Mouse (Mus musculus) liver, embryonic 15.5 days (tissue): ENCODE data around the gene Immp2l. TPM values are rescaled to one million over a fixed set of nuclear protein-coding genes. Genes with fewer than 3 reads are reported as not detected.
A peak's percentile ranks its signal among the peaks of the same experiment; 100 is the strongest.

Source experiments
- ATAC-seq: fragments of 200-750 bp; cut with Nextera tagmentation; 2 replicates; pipeline ENCODE4 v1.8.0; 2017; ENCODE audit warnings: moderate number of reproducible peaks, mild to moderate bottlenecking, moderate library complexity; ENCODE audit not compliant: insufficient read depth
- H3K27ac ChIP-seq: fragments of 300-500 bp; sonication (generic); replicated peaks from 2 replicates; pipeline ENCODE4 v1.5.1; 2015; ENCODE audit warnings: mild to moderate bottlenecking, inconsistent platforms
- H3K27me3 ChIP-seq: fragments of 300-500 bp; sonication (generic); 2 replicates; pipeline ENCODE4 v1.6.1; 2015; ENCODE audit warnings: mild to moderate bottlenecking, inconsistent platforms
- H3K36me3 ChIP-seq: fragments of 300-500 bp; sonication (generic); replicated peaks from 2 replicates; pipeline ENCODE4 v1.6.1; 2015; ENCODE audit warnings: moderate library complexity, mild to moderate bottlenecking, inconsistent platforms
- H3K4me1 ChIP-seq: fragments of 300-500 bp; sonication (generic); replicated peaks from 2 replicates; pipeline ENCODE4 v1.6.1; 2015; ENCODE audit warnings: inconsistent platforms
- H3K4me2 ChIP-seq: fragments of 300-500 bp; sonication (generic); 2 replicates; pipeline ENCODE4 v1.6.1; 2015; ENCODE audit warnings: moderate library complexity, mild to moderate bottlenecking, inconsistent platforms
- H3K4me3 ChIP-seq: fragments of 300-500 bp; sonication (generic); replicated peaks from 2 replicates; pipeline ENCODE4 v1.5.1; 2015; ENCODE audit warnings: mild to moderate bottlenecking, inconsistent platforms
- H3K9ac ChIP-seq: fragments of 300-500 bp; sonication (generic); 2 replicates; pipeline ENCODE4 v1.6.1; 2015; ENCODE audit warnings: moderate library complexity, mild to moderate bottlenecking, inconsistent platforms
- H3K9me3 ChIP-seq: fragments of 300-500 bp; sonication (generic); replicated peaks from 2 replicates; pipeline ENCODE4 v1.6.1; 2016; ENCODE audit warnings: inconsistent platforms
- WGBS: fragments of 180-500 bp; shearing (Covaris S2); methylation state at CpG from one replicate; pipeline ENCODE4 v1.1.7; 2015; ENCODE audit warnings: mixed read lengths; ENCODE audit not compliant: insufficient replicate concordance; 5-methylcytosine and 5-hydroxymethylcytosine counted together
- polyA plus RNA-seq: library from polyadenylated mRNA; unstranded; fragments of >200 nt; fragmentation: Nextera tagmentation; extraction: Ambion mirVana; gene quantifications from 2 replicates; pipeline ENCODE4 v1.2.1, GENCODE M21; 2015

Immp2l gene
- polyA plus RNA-seq, 1 experiment from 2014 or later = 9.4 TPM

DNA sequence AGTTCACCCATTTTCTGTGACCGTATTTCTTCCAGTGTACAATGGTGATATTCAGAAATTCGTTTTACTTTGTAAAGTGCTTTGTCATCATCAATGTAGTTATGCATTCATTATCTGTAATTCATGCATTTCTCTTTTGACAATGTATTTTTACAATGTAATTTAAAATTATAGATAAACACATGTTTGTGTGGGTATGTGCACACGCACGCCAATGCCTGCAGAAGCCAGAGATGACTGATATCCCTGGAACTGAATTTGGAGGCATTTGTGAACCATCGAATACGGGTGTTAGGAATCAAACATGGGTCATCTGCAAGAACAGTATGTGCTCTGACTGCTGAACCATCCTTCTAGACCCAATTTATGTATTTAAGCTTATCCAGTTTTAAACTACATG is 161.6 kb downstream of the Immp2l start:
- Histone ChIP-seq H3K9ac (no peak overlapping the region), H3K4me3 (no peak overlapping the region), H3K27ac (no peak overlapping the region), H3K4me2 (no peak overlapping the region), H3K27me3 (no peaks in the 10 kb centered on the region), H3K4me1 (no peaks in the 10 kb centered on the region), H3K9me3 (no peaks in the 10 kb centered on the region), H3K36me3 (no peaks in the 10 kb centered on the region)
- 55% methylated on average over 6 of the region's 6 CpGs for WGBS
- ATAC-seq = no peak

GRCm38 (mm10) chr12:41192829-41193228 is 168.9 kb downstream of the Immp2l start:
- Histone ChIP-seq H3K9me3 (no peaks in the 10 kb centered on the region), H3K4me1 (no peaks in the 10 kb centered on the region), H3K4me3 (no peak overlapping the region), H3K9ac (no peak overlapping the region), H3K27me3 (no peaks in the 10 kb centered on the region), H3K4me2 (no peak overlapping the region), H3K36me3 (no peaks in the 10 kb centered on the region), H3K27ac (no peak overlapping the region)
- ATAC-seq = no peak
- 35% methylated on average over 3 of the region's 3 CpGs for WGBS

DNA sequence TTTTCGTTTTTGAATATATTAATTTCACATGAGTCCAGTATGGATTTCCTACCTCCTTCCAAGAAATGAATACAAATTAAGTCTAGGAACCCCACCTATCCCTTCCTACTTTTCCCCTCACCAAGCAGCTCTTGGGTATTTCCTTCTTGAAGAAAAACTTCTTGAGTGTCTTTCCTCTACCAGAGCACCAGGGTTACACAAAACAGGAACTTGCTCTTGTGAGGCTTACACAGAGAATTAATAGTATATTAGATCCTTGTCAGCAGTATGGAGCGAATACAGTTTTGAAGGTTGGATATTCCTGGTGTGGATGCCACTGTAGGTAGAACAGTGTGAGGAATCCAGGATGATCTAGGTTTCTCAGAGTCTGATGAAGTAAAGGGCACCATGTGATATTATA is 172.5 kb downstream of the Immp2l start:
- no peaks in the 10 kb centered on the region for H3K4me1 ChIP-seq

DNA sequence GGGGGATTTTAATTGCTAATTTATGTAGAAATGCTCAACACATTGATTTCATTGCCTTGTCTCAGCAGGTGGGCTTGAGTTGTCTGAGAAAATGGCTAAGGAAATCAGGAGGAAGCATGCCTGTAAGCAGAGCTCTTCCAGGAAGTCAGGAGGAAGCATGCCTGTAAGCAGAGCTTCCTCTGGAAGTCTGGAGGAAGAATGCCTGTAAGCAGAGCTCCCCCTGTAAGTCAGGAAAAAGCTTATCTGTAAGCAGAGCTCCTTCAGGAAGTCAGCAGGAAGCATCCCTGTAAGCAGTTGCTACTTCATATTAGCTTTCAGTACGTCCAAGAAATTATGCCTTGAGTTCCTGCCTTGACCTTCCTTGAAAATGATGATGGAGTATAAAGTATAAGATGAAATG is 191.3 kb downstream of the Immp2l start:
- H3K36me3 ChIP-seq = no peaks in the 10 kb centered on the region
- H3K27ac ChIP-seq = no peak overlapping the region
- ATAC-seq = no peak
- no peak overlapping the region for H3K4me2 ChIP-seq
- no peak overlapping the region for H3K9ac ChIP-seq
- WGBS = 14% methylated on average over 1 of the region's 1 CpGs
- no peaks in the 10 kb centered on the region for H3K27me3 ChIP-seq
- H3K9me3 ChIP-seq = no peaks in the 10 kb centered on the region
- no peak overlapping the region for H3K4me3 ChIP-seq
- H3K4me1 ChIP-seq = no peaks in the 10 kb centered on the region

More for the DNA sequence above, 172.5 kb downstream of the Immp2l start:
- no peak for ATAC-seq
- H3K4me2 ChIP-seq = no peak overlapping the region
- no peaks in the 10 kb centered on the region for H3K36me3 ChIP-seq
- H3K9ac ChIP-seq = no peak overlapping the region
- no peaks in the 10 kb centered on the region for H3K9me3 ChIP-seq
- 57% methylated on average over 2 of the region's 2 CpGs for WGBS
- no peak overlapping the region for H3K27ac ChIP-seq
- no peak overlapping the region for H3K4me3 ChIP-seq
- no peaks in the 10 kb centered on the region for H3K27me3 ChIP-seq

GRCm38 (mm10) chr12:41221893-41222292 is 198.0 kb downstream of the Immp2l start:
- no peak overlapping the region for H3K4me2 ChIP-seq
- 54% methylated on average over 3 of the region's 3 CpGs for WGBS
- H3K27ac ChIP-seq = no peak overlapping the region
- no peak overlapping the region for H3K4me3 ChIP-seq
- H3K36me3 ChIP-seq = no peaks in the 10 kb centered on the region
- no peak overlapping the region for H3K9ac ChIP-seq
- H3K9me3 ChIP-seq = no peaks in the 10 kb centered on the region
- ATAC-seq = no peak
- H3K27me3 ChIP-seq = no peaks in the 10 kb centered on the region
- H3K4me1 ChIP-seq = no peaks in the 10 kb centered on the region

GRCm38 (mm10) chr12:41223686-41224085 is 199.8 kb downstream of the Immp2l start:
- H3K27ac ChIP-seq = no peak overlapping the region
- H3K4me1 ChIP-seq = no peaks in the 10 kb centered on the region
- no peak overlapping the region for H3K4me2 ChIP-seq
- 59% methylated on average over 1 of the region's 1 CpGs for WGBS
- no peak overlapping the region for H3K9ac ChIP-seq
- H3K36me3 ChIP-seq = no peaks in the 10 kb centered on the region
- H3K27me3 ChIP-seq = no peaks in the 10 kb centered on the region
- ATAC-seq = no peak
- no peak overlapping the region for H3K4me3 ChIP-seq
- no peaks in the 10 kb centered on the region for H3K9me3 ChIP-seq

DNA sequence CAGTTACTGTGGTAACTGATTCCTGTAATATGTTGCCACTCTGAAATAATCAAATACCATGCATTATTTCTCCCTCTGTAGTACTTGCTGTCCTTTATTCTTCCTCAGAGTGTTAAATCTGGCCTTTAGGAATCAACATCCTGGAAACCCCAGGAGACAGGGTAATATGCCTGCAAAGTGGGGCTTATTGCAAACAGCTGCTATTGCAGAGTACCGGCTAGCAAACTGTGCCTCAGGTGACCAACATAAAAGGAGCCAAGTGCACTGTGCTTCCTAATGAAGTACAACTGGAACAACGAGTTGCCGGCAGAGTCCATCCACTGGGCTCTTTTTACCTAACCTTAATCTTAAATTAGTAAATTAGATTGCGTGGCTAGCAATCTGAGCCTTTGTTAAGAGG is 200.6 kb downstream of the Immp2l start:
- no peak overlapping the region for H3K9ac ChIP-seq
- H3K27ac ChIP-seq = no peak overlapping the region
- no peaks in the 10 kb centered on the region for H3K36me3 ChIP-seq
- 71% methylated on average over 4 of the region's 4 CpGs for WGBS
- no peaks in the 10 kb centered on the region for H3K9me3 ChIP-seq
- no peak for ATAC-seq
- no peaks in the 10 kb centered on the region for H3K4me1 ChIP-seq
- H3K4me2 ChIP-seq = no peak overlapping the region
- H3K4me3 ChIP-seq = no peak overlapping the region
- no peaks in the 10 kb centered on the region for H3K27me3 ChIP-seq

DNA sequence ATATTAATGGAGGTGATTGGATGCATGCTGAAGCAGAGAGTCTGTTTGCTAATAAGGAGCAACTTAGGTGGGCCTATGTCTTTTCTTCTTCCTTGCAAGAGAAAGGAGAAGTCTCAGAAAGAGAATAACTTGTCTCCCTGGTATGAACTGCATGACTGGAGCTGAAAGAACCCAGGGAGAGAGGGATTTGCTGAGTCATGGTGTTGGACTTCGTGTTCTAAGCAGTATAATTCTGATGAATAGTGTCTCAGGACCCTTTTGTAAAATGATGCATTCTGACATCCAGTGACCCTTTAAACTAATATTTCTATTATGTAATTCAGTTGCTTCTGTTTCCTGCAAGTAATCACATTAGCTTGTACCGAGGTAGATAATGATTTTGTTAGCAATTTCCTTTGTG is 208.1 kb downstream of the Immp2l start:
- H3K9ac ChIP-seq = no peak overlapping the region
- WGBS = 29% methylated on average over 2 of the region's 2 CpGs
- no peaks in the 10 kb centered on the region for H3K9me3 ChIP-seq
- no peaks in the 10 kb centered on the region for H3K4me1 ChIP-seq
- no peak overlapping the region for H3K4me3 ChIP-seq
- H3K36me3 ChIP-seq = no peaks in the 10 kb centered on the region
- no peak overlapping the region for H3K4me2 ChIP-seq
- H3K27ac ChIP-seq = no peak overlapping the region
- no peaks in the 10 kb centered on the region for H3K27me3 ChIP-seq
- no peak for ATAC-seq

DNA sequence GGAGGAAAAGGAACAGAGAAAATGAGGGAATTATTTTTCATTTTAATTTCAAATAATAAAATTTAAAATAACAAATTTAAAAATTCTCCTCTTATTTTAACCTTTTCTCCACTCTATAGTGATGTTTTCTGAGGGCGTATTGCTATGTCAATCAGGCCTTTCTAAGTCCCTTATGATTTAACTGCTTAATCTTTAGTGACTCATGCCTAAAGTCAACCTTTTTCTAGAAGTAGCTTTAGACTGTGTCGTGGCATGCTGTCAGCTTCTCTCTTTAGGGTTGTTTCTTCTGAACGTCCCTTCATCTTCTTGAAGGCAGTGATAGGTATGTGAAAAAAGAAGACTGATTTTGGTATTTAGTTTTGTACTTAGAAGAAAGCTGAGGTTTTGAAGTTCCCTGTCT is 214.0 kb downstream of the Immp2l start:
- H3K27me3 ChIP-seq = no peaks in the 10 kb centered on the region
- H3K4me1 ChIP-seq = no peaks in the 10 kb centered on the region; the same call in 1 of the 2 replicates
- H3K4me3 ChIP-seq = no peak overlapping the region
- no peaks in the 10 kb centered on the region for H3K36me3 ChIP-seq
- no peaks in the 10 kb centered on the region for H3K9me3 ChIP-seq
- H3K4me2 ChIP-seq = no peak overlapping the region
- ATAC-seq = no peak
- 60% methylated on average over 3 of the region's 3 CpGs for WGBS
- H3K9ac ChIP-seq = no peak overlapping the region
- no peak overlapping the region for H3K27ac ChIP-seq

DNA sequence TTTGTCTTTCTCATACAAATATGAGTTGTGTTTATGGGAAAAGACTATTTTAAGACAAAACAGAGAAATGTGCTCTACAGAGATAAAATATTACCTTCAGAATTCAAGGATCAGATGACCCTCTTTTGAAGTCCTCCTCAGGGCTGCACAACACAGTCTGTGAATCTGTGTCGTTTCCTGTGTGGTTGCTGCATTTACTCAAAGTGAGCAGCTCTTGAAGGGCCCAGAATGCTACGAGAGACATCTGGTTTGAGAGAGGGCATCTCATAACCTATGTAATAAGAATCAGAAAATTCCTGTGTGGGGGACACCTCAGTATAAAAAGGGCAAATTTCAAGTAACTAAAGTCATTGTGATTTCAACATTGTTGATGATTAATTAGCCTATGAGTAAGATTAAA is 217.3 kb downstream of the Immp2l start:
- 23% methylated on average over 2 of the region's 2 CpGs for WGBS
- H3K4me2 ChIP-seq = no peak overlapping the region
- no peak overlapping the region for H3K27ac ChIP-seq
- ATAC-seq = no peak
- no peaks in the 10 kb centered on the region for H3K36me3 ChIP-seq
- H3K27me3 ChIP-seq = no peaks in the 10 kb centered on the region
- no peaks in the 10 kb centered on the region for H3K9me3 ChIP-seq
- H3K4me3 ChIP-seq = no peak overlapping the region
- no peaks in the 10 kb centered on the region; the same call in 1 of the 2 replicates for H3K4me1 ChIP-seq
- H3K9ac ChIP-seq = no peak overlapping the region

- H3K27ac ChIP-seq = no peak overlapping the region
- no peaks in the 10 kb centered on the region for H3K27me3 ChIP-seq
- 94% methylated on average over 1 of the region's 1 CpGs for WGBS
- H3K9ac ChIP-seq = no peak overlapping the region
- no peak overlapping the region for H3K4me3 ChIP-seq
- H3K4me1 ChIP-seq = peaks cover 13% of the 10 kb centered on the region; the same call in 1 of the 2 replicates
- no peak overlapping the region for H3K4me2 ChIP-seq
- no peaks in the 10 kb centered on the region for H3K9me3 ChIP-seq
- no peak for ATAC-seq
- H3K36me3 ChIP-seq = no peaks in the 10 kb centered on the region
These were observed 224.4 kb downstream of the Immp2l start for GRCm38 (mm10) chr12:41248254-41248653.

DNA sequence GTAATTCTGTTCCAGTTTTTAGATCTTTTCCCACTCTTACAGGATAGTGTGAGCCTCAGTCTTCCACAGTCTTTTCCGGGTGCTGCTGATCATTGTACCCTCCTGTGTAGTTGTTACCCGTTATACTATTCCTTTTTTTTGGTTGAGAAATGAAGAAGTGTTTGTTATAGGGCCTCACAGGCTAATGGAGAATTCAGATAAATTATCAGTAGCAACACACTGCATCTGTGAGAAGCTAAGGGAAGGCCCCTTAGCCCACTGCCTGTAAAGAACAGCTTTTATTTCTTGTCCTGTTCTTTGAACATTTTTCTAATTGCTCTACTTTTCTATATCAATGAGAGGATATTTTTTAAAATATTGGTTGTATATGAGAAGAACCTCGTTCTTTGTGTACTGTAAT is 226.2 kb downstream of the Immp2l start:
- Histone ChIP-seq H3K27me3 (no peaks in the 10 kb centered on the region), H3K36me3 (no peaks in the 10 kb centered on the region), H3K4me1 (peaks cover 13% of the 10 kb centered on the region; the same call in 1 of the 2 replicates), H3K27ac (peak overlapping the region; percentile 64; the same call in 1 of the 2 replicates), H3K4me2 (peak overlapping the region; percentile 39), H3K4me3 (no peak overlapping the region), H3K9me3 (no peaks in the 10 kb centered on the region), H3K9ac (no peak overlapping the region)
- 31% methylated on average over 3 of the region's 3 CpGs for WGBS
- peak; percentile 78 for ATAC-seq
